Mouse (Mus musculus) ovary, adult 10 weeks (tissue): Measurements from ENCODE around the gene Tex19.2. TPM values are rescaled to one million over a fixed set of nuclear protein-coding genes. Genes with fewer than 3 reads are reported as not detected.

Experiments
- polyA plus RNA-seq: library from polyadenylated mRNA; stranded (reverse); fragments of 350-450 nt; fragmentation: Illumina TruSeq; extraction: RNeasy Lipid Tissue Mini Kit (QIAGEN cat#74804); gene quantifications from one replicate; pipeline ENCODE4 v1.2.3, GENCODE M21; 2014

Tex19.2 gene
- polyA plus RNA-seq, result not detected

DNA sequence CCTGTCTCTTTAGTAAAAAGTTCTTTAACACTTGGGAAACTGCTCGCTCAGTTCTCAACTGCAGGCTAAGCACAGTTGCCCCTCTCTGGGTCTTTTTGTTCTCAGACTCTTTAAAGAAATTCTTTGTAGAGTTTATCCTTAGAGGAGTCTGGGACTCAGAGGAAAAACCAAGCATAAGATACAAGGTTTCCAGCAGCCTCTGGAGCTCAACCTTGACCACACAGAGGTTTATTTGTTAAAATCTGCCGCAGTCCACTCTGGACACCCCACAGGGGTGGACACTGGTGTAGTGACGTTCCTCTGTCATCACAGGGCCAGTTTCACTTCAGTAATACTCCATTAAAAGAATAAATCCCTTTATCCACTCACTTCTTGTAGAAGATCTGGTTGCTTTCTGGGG, at the start of gene Tex19.2:
Gene Tex19.2, minus strand, starts transcription at position 101 of the 400 bp plus-strand sequence.

DNA sequence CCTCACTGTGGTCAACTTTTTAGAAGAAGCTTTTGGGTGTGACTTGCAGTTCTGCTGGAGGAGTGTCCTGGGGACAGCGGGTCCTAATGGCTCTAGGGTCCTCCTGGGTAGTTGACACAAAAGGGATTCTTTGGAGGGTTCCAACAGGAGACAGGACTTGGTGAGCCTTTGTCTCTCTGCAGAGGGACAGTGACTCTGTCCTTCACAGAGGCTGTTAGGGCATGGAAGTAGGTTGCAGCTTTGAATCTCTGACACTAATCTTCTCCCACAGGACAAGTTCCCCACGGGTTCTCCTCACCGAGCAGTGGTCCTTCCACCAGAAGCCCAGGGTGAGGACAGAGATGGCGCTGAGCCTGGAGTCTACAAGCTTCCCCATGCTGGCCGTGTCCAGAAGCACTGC, 41.5 kb upstream of the Tex19.2 start, which contains the start of gene Uts2r:
Gene Uts2r, plus strand, starts transcription at position 301 of the 400 bp plus-strand sequence.

DNA sequence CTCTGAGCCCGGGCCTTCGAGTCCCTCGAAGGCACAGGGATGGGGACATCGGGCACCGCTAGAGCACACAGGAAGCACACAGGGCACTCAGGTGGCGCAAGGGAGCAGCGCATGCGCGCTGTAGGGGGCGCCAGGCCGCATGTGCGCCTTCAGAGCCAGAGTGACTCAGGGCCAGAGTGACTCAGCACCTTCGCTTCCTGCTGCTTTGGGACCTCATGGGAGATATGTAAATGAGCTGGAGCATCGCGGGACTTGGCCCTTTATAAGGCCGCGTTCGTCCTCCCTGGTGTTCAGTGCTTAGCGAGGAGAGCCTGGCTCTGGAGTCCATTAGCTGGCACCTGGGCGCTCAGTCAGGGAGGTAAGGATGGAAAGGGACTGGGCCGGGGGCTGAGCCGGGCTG, 27.4 kb upstream of the Tex19.2 start, which contains the start of gene Tex19.1:
Gene Tex19.1, plus strand, starts transcription at position 279 of the 400 bp plus-strand sequence.

DNA sequence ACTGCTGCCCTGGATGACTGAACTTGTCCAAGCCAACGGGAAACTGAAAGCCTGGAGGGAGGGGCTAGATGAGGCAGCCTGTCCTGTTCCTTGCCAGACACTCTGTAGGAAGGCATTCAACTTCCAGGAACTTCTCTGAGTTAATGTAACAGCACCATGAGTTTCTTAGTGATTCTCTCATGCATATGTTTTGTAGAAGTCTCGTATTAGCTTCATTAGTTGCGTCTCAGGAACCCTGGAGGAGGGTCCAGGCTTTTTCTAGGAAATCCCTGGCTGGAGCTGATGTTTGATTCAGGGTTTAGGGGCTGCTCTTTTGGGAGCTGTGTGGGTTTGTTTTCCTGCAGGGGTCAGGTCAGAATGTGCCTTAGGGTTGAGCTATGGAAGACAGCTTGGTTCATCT, 37.4 kb downstream of the Tex19.2 start, which contains the start of gene Sectm1a:
Gene Sectm1a, minus strand, starts transcription at position 101 of the 400 bp plus-strand sequence.

Other genes starting within 250 kb of the Tex19.2 start
- 1.1 TPM for gene Ccdc57, start 185.8 kb downstream of the Tex19.2 start, polyA plus RNA-seq
- gene Slc16a3, start 170.2 kb downstream of the Tex19.2 start, polyA plus RNA-seq, result 0.17 TPM
- gene Csnk1d, start 127.3 kb downstream of the Tex19.2 start, polyA plus RNA-seq, result 69.4 TPM
- 1.00 TPM for gene Cd7, start 79.3 kb downstream of the Tex19.2 start, polyA plus RNA-seq
- 7.0 TPM for gene Sectm1b, start 55.1 kb downstream of the Tex19.2 start, polyA plus RNA-seq
- 0.37 TPM for gene Sectm1a, start 37.5 kb downstream of the Tex19.2 start, polyA plus RNA-seq
- gene Tex19.1, start 27.5 kb upstream of the Tex19.2 start, polyA plus RNA-seq, result 0.68 TPM
- gene Uts2r, start 41.6 kb upstream of the Tex19.2 start, polyA plus RNA-seq, result not detected
- 16.2 TPM for gene Hexdc, start 85.8 kb upstream of the Tex19.2 start, polyA plus RNA-seq
- gene Ogfod3, start 86.0 kb upstream of the Tex19.2 start, polyA plus RNA-seq, result 2.3 TPM
- gene Cybc1, start 110.6 kb upstream of the Tex19.2 start, polyA plus RNA-seq, result 11.0 TPM
- 12.8 TPM for gene Narf, start 118.6 kb upstream of the Tex19.2 start, polyA plus RNA-seq
- gene Foxk2, start 141.3 kb upstream of the Tex19.2 start, polyA plus RNA-seq, result 24.7 TPM
- 109 TPM for gene Wdr45b, start 235.8 kb upstream of the Tex19.2 start, polyA plus RNA-seq